Mouse (Mus musculus) CD8-positive naive resting alpha-beta T cell, adult 2 months (primary cell): ENCODE measurements around the gene Tas2r113.
"Not testable (repeated sequence)": the region's sequence is repeated elsewhere in the genome, so short reads cannot be mapped to it uniquely, and the experiment has no call there.

Source experiments
- DNase-seq, 2 experiments: peaks; one replicate each; pipeline ENCODE4 v3.0.0; 2022; ENCODE audit warnings: low read depth in 2 of 2, low spot score in 2 of 2

The Tas2r113 gene

DNA sequence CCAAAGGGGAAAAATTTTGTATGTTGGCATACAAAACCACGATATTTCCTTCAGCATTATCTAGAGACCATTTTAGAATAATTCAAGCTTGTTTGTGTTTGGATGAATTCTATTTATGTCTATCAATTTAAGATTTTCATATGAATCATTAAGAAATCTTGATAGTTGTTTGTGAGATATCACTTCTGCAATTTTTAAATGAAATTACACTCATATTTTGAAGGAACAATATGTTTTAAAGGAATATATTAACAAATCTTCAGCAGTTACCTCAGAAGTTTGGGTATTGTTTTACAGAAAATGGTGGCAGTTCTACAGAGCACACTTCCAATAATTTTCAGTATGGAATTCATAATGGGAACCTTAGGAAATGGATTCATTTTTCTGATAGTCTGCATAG lies at the start of gene Tas2r113:
TSS of gene Tas2r113 (plus strand) at position 301 of the 400 bp plus-strand sequence.
- DNase-seq = no peak

DNA sequence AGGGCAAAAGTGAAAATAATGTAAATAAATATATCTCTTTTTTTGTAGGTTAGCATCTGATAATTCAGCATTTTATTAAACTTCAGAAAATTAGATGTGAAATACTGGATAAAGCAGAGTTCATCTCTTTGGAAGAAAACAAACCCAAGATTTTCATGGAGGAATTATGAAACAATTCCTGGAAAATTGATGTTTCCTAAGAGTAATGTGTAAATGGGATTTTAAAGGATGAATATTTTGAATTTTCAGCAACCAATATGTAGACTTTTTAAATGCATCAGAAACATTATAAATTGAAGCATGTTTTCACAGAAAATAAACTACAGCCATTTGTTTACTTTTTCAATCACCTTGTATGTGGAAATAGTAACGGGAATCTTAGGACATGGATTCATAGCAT lies 46.0 kb upstream of the Tas2r113 start, which contains the start of gene Tas2r123:
TSS of gene Tas2r123 (plus strand) at position 301 of the 400 bp plus-strand sequence.
- no peak for DNase-seq

DNA sequence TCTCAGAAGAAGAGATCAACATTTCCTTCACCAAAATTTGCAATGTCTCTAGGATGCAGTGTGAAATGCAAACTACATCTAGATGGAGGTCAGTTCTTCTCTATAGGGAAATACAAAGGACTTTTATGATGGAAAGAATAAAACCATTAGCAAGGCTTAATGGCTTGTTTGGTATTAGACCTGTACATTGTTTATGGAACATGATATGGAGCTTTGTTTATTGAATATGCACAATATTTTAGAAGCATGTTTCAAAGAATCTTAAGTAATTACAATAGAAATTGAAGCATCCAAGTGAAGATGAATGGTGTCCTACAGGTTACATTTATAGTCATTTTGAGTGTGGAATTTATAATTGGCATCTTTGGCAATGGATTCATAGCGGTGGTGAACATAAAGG lies 37.7 kb upstream of the Tas2r113 start, which contains the start of gene Tas2r116:
TSS of gene Tas2r116 (plus strand) at position 301 of the 400 bp plus-strand sequence.
- no peak for DNase-seq

DNA sequence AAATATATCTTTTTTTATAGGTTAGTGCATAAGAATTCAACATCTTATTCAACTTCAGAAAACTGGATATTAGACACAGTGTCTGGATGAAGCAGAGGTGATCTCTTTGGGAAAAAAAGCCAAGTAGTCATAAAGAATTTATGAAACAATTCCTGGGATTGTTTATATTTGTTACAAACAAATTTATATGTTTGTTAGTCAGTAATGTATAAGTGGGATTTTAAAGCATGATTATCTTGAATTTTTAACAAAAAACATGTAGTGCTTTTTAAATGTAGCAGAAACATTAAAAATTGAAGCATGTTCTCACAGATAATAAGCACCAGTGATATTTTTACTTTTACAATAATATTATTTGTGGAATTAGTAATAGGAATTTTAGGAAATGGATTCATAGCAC lies 25.1 kb upstream of the Tas2r113 start, which contains the start of gene Tas2r110:
TSS of gene Tas2r110 (plus strand) at position 301 of the 400 bp plus-strand sequence.
- DNase-seq = no peak

DNA sequence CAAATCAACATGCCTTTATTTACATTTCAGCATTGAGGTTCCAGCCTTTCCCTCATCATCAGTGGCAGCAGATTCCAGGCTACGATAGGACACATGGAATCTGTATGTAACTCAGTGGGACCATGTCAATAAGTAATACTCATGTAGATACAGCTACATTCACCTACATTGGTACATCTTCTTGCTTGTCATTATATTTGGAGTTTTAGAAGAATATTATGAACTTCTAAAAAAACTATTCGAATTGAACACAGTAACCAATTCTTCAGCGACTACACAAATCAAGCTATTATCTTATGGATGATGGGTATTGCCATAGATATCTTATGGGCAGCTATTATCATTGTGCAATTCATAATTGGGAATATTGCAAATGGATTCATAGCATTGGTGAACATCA lies 16.5 kb downstream of the Tas2r113 start, which contains the start of gene Tas2r125:
TSS of gene Tas2r125 (plus strand) at position 301 of the 400 bp plus-strand sequence.
- DNase-seq = no peak

DNA sequence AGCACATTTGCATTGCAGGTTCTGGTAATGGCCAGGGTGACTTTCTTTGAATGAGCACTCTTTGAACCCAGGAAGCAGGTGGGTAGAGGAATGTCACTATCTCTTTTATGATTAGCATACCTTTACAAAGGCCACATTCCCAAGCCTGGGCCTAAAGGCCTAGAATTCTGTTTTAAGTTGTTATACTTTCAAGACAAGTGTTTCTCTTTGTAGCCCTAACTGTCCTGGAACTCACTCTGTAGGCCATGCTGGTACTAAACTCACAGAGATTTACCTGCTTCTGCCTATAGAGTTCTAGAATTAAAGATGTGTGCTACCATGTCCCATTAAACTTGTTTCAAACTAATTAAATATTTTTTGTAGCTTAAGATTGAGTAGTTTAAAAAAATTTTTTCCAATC lies 48.6 kb downstream of the Tas2r113 start:
- DNase-seq = not testable (repeated sequence)
